Mouse (Mus musculus): ENCODE measurements around the gene Smim8. TPM values are rescaled to one million over a fixed set of nuclear protein-coding genes. Genes with fewer than 3 reads are reported as not detected.

Gene Smim8
- polyA plus RNA-seq (2014; fragmentation: Illumina TruSeq; extraction: RNeasy Lipid Tissue Mini Kit (QIAGEN cat#74804); ENCODE audit: low read depth, low replicate concordance) = 96.7 TPM

DNA sequence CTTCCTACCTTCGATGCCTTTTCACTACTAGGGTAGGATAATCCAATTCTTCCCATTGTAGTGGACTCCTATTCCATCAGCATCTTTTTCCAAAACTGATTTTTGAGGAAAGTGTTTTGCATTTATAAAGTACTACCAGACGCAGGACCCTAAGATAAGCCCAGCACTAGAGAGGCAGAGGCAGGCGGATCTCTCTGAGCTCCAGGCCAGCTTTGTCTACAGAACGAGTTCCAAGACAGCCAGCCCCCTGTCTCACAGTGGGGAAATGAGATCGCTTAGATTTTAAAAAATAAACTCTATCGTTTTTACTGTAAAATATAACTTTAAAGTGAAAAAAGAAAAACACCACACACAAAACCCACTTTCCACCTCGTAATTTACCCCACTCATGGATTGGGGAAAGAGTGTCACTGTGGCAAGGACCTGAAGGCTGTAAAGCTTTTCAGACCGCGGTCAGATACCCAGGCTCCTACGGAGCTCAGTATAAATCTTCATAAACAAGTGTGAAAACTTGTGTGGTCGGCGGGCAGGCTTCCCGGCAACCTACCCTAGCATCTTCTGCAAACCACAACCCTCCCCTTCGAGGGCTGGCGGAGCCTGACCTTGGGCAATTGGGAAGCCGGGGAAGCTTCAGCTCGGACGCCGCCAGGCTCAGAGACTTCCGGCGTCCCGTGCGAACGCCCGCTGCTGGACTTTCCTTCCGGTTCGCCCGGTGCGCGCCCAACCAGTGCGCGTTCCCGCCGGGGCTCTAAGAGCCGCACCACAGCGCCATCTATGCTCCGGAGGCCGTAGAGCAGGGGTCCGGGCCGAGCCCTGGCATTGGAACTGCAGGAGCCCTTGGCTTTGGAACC is at the start of gene Smim8:
Gene Smim8 (minus strand): TSS at position 747 of the 851 bp plus-strand sequence.

DNA sequence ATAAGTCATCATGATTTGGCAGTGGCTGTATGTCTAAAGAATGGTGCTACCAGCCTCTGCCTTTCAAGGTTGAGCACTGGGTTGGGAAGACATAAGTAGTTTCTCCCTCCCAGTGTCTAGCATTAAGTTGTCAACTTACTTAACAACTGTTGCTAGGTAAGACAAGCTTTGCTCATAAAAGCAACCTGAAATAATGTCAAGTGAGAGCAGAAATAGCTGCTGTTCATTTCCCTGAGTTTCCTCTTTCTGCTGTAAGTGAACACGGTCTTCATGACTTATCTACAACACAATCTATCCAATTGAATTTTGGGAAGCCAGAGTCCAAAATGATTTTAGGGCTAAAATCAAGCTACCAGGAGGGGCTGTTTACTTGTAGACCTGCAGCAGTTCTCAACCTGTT is 22.1 kb downstream of the Smim8 start, which contains the start of gene Gm136:
Gene Gm136 (minus strand): TSS at position 101 of the 400 bp plus-strand sequence.

DNA sequence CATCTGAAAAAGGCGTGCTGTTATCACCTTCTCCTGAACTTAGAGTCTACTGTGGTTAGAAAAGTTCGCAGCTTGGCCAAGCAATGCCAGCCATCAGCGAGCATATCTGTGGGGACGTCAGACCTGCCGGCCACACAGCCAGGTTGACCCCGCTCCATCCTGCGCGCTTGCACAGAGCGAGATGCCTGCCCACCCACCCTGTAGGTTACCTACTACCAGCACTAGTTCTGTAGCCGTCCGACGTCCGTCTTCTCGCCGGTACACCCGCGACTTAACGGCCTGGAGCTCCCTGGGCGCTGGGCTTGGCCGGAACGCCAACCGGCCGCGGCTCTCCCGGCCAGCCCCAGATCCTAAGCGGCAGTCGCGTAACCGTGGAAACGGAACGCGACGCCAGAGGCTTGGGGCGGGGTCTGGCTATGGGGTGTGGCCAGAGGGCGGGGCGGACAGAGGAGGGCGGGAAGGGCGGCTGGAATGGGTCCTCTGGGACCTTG is 48.3 kb downstream of the Smim8 start, which contains the start of gene Cfap206:
Gene Cfap206 (minus strand): TSS at position 356 of the 491 bp plus-strand sequence.

Other genes starting within 250 kb of the Smim8 start
- gene Akirin2, start 227.5 kb downstream of the Smim8 start, polyA plus RNA-seq (2014; fragmentation: Illumina TruSeq; extraction: RNeasy Lipid Tissue Mini Kit (QIAGEN cat#74804); ENCODE audit: low read depth, low replicate concordance) = 225 TPM
- 143 TPM for gene Orc3, start 163.5 kb downstream of the Smim8 start, polyA plus RNA-seq (2014; fragmentation: Illumina TruSeq; extraction: RNeasy Lipid Tissue Mini Kit (QIAGEN cat#74804); ENCODE audit: low read depth, low replicate concordance)
- 63.9 TPM for gene Rars2, start 163.5 kb downstream of the Smim8 start, polyA plus RNA-seq (2014; fragmentation: Illumina TruSeq; extraction: RNeasy Lipid Tissue Mini Kit (QIAGEN cat#74804); ENCODE audit: low read depth, low replicate concordance)
- 115 TPM for gene Slc35a1, start 91.0 kb downstream of the Smim8 start, polyA plus RNA-seq (2014; fragmentation: Illumina TruSeq; extraction: RNeasy Lipid Tissue Mini Kit (QIAGEN cat#74804); ENCODE audit: low read depth, low replicate concordance)
- not detected for gene Cfap206, start 48.2 kb downstream of the Smim8 start, polyA plus RNA-seq (2014; fragmentation: Illumina TruSeq; extraction: RNeasy Lipid Tissue Mini Kit (QIAGEN cat#74804); ENCODE audit: low read depth, low replicate concordance)
- not detected for gene Gm136, start 22.2 kb downstream of the Smim8 start, polyA plus RNA-seq (2014; fragmentation: Illumina TruSeq; extraction: RNeasy Lipid Tissue Mini Kit (QIAGEN cat#74804); ENCODE audit: low read depth, low replicate concordance)
- gene Zfp292, start 104.5 kb upstream of the Smim8 start, polyA plus RNA-seq (2014; fragmentation: Illumina TruSeq; extraction: RNeasy Lipid Tissue Mini Kit (QIAGEN cat#74804); ENCODE audit: low read depth, low replicate concordance) = 43.7 TPM
- gene Cga, start 115.4 kb upstream of the Smim8 start, polyA plus RNA-seq (2014; fragmentation: Illumina TruSeq; extraction: RNeasy Lipid Tissue Mini Kit (QIAGEN cat#74804); ENCODE audit: low read depth, low replicate concordance) = not detected